ENCODE assay signal across 8 mouse cellular contexts in genomic region chr2:147738307-147738872, GRCm38 (mm10).
DNase-seq lines count a peak whose midpoint lies in the region; ATAC-seq and TF ChIP-seq lines count a peak whose summit lies in the region.

No protein-coding gene starts in this region.

- no peak overlapping the region for H3K27ac ChIP-seq in ES-Bruce4 (ENCODE audit: insufficient read depth, low read length)
- H3K27ac ChIP-seq in midbrain, embryonic 12.5 days (replicated peaks), result no peak overlapping the region

- no peaks in the 10 kb centered on the region for H3K27me3 ChIP-seq in ES-Bruce4 (ENCODE audit: control insufficient read depth, insufficient read depth, low read length, poor library complexity, severe bottlenecking)
- peaks cover 5% of the 10 kb centered on the region; the same call in 1 of the 2 replicates for H3K27me3 ChIP-seq in midbrain, embryonic 12.5 days

- H3K4me2 ChIP-seq in midbrain, embryonic 12.5 days (replicated peaks), result no peak overlapping the region

- H3K9ac ChIP-seq in ES-Bruce4 (ENCODE audit: low read depth, poor library complexity, severe bottlenecking), result no peak overlapping the region
- H3K9ac ChIP-seq in midbrain, embryonic 12.5 days (replicated peaks), result no peak overlapping the region

- TF ChIP-seq POLR2A in ES-Bruce4 (IDR thresholded peaks at IDR 0.05; ENCODE audit: insufficient read depth, low read length), result no peak

- no peak overlapping the region for H3K4me3 ChIP-seq in ES-Bruce4 (ENCODE audit: low read depth, low read length)
- no peak overlapping the region for H3K4me3 ChIP-seq in midbrain, embryonic 12.5 days

- H3K9me3 ChIP-seq in ES-Bruce4 (replicated peaks; ENCODE audit: control insufficient read depth, insufficient read depth, low read length, poor library complexity, severe bottlenecking), result no peaks in the 10 kb centered on the region
- no peaks in the 10 kb centered on the region for H3K9me3 ChIP-seq in midbrain, embryonic 12.5 days

- intact Hi-C loops in heart, postnatal 14 days (cut with DNase I), result loop anchor here (1.0 to 10.0 kb wide), 3 partner anchors 305 to 414 kb away; no protein-coding TSS in a partner anchor

- DNase-seq in heart, adult 18-20 months, result peak; percentile 23 to 52
- no peak for DNase-seq in heart, adult 11 months
- peak; percentile 6 to 40 for DNase-seq in cerebellum, postnatal 25 days
- DNase-seq in heart, postnatal 14 days, result peak; percentile 2 to 66
- peak; percentile 48 to 55 for DNase-seq in layer of hippocampus, postnatal 10 days (ENCODE audit: low spot score in 2 of 2)
- no peak for DNase-seq in spleen, postnatal 14 days (ENCODE audit: low spot score in 2 of 2)

- WGBS in midbrain, embryonic 12.5 days, result 47% methylated on average over 10 of the region's 10 CpGs

- TF ChIP-seq EP300 in ES-Bruce4 (IDR thresholded peaks at IDR 0.05; ENCODE audit: insufficient read depth, low read depth, low read length), result no peak

- peak; percentile 6 for TF ChIP-seq CTCF in ES-Bruce4 (IDR thresholded peaks at IDR 0.05; ENCODE audit: low read depth, low read length)

- H3K4me1 ChIP-seq in ES-Bruce4 (ENCODE audit: control insufficient read depth, insufficient read depth, low read length), result no peaks in the 10 kb centered on the region
- no peaks in the 10 kb centered on the region for H3K4me1 ChIP-seq in midbrain, embryonic 12.5 days

- no peaks in the 10 kb centered on the region for H3K36me3 ChIP-seq in ES-Bruce4 (ENCODE audit: control insufficient read depth, insufficient read depth, low read length, poor library complexity, severe bottlenecking)
- no peaks in the 10 kb centered on the region for H3K36me3 ChIP-seq in midbrain, embryonic 12.5 days

- ATAC-seq in midbrain, embryonic 12.5 days (ENCODE audit: low FRiP score, low read depth), result peak; percentile 67; the same call in 1 of the 2 replicates

Comparison
In these comparisons a context has a peak if more than half of its experiments do, and no peak if none do; other contexts are left out.
1. DNase-seq: peak in heart, adult 18-20 months (2 of 2), cerebellum, postnatal 25 days (2 of 2), heart, postnatal 14 days (2 of 2) and layer of hippocampus, postnatal 10 days (2 of 2); none in heart, adult 11 months (single experiment) and spleen, postnatal 14 days (0 of 2).